Comparison of ENCODE assay signal across 10 mouse cellular contexts in the genomic region with DNA sequence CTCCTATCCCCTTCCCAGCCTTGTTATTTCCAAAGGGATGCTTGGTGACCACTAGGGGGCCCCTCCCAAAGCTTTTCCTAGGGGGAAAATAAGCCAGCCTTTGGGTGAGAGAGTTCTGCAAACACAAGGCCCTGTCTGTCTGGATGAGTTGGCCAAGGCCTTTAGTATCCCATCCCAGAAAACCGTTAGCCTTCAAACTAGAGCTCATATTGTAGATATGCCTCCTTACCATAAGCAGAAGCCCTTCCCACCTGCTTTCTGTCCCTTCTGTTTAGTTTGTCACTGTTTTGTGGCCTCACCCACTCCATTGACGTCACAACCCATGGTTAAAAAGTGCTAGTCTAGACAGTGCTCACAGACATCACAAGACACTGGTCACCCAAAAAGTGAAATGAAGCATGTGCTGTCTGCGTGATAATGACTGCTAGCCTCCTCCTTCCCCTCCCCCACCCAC. TPM values are rescaled to one million over a fixed set of nuclear protein-coding genes. Genes with fewer than 3 reads are reported as not detected.
DNase-seq lines count a peak whose midpoint lies in the region; ATAC-seq lines count a peak whose summit lies in the region.
"Had no signal": no experiment of that assay in that cellular context is flagged by ENCODE, and none has a peak within 500 bp of the region (broad histone marks: within the 10 kb centered on the region; RNA-seq: fewer than 3 reads in every experiment).

No protein-coding gene starts in this region.

- H3K4me2 ChIP-seq in forebrain, embryonic 16.5 days (ENCODE audit: low read length), result no peak overlapping the region
- no peak overlapping the region for H3K4me2 ChIP-seq in limb, embryonic 11.5 days (ENCODE audit: low read depth, severe bottlenecking)
- H3K4me2 ChIP-seq: lung, embryonic 15.5 days had no signal

- ATAC-seq in forebrain, embryonic 16.5 days, result no peak
- no peak for ATAC-seq in limb, embryonic 11.5 days (ENCODE audit: insufficient number of reproducible peaks, low FRiP score, low TSS enrichment, low read depth)

- H3K36me3 ChIP-seq in forebrain, embryonic 10.5 days (replicated peaks), result peaks cover 19% of the 10 kb centered on the region
- H3K36me3 ChIP-seq in forebrain, embryonic 16.5 days (ENCODE audit: control insufficient read depth, insufficient read depth), result no peaks in the 10 kb centered on the region
- no peaks in the 10 kb centered on the region for H3K36me3 ChIP-seq in limb, embryonic 11.5 days (ENCODE audit: control insufficient read depth, insufficient read depth, low read length)

- H3K4me1 ChIP-seq in forebrain, embryonic 10.5 days, result no peaks in the 10 kb centered on the region
- no peaks in the 10 kb centered on the region; the same call in 1 of the 2 replicates for H3K4me1 ChIP-seq in forebrain, embryonic 16.5 days (replicated peaks; ENCODE audit: control insufficient read depth, insufficient read depth, low read length)
- H3K4me1 ChIP-seq in limb, embryonic 11.5 days (ENCODE audit: control insufficient read depth, insufficient read depth, low read length), result no peaks in the 10 kb centered on the region

- no peaks in the 10 kb centered on the region for H3K9me3 ChIP-seq in forebrain, embryonic 10.5 days
- no peaks in the 10 kb centered on the region for H3K9me3 ChIP-seq in forebrain, embryonic 16.5 days (ENCODE audit: control insufficient read depth, low read length)
- no peaks in the 10 kb centered on the region for H3K9me3 ChIP-seq in limb, embryonic 11.5 days (ENCODE audit: control insufficient read depth, low read length)
- H3K9me3 ChIP-seq: lung, embryonic 15.5 days had no signal

- WGBS in forebrain, embryonic 10.5 days, result 76% methylated on average over 3 of the region's 3 CpGs
- WGBS in forebrain, embryonic 16.5 days, result 66% methylated on average over 3 of the region's 3 CpGs
- 79% methylated on average over 3 of the region's 3 CpGs for WGBS in limb, embryonic 11.5 days

- H3K27ac ChIP-seq in forebrain, embryonic 10.5 days, result no peak overlapping the region
- H3K27ac ChIP-seq in forebrain, embryonic 16.5 days (ENCODE audit: low read length), result no peak overlapping the region
- H3K27ac ChIP-seq in limb, embryonic 11.5 days (replicated peaks; ENCODE audit: low read depth, low read length), result no peak overlapping the region
- H3K27ac ChIP-seq: lung, embryonic 15.5 days had no signal

- no peaks in the 10 kb centered on the region for H3K27me3 ChIP-seq in forebrain, embryonic 10.5 days (ENCODE audit: poor library complexity, severe bottlenecking)
- no peaks in the 10 kb centered on the region for H3K27me3 ChIP-seq in forebrain, embryonic 16.5 days (replicated peaks; ENCODE audit: control insufficient read depth, insufficient read depth, low read length)
- H3K27me3 ChIP-seq in limb, embryonic 11.5 days (ENCODE audit: control insufficient read depth, insufficient read depth, low read length), result no peaks in the 10 kb centered on the region
- H3K27me3 ChIP-seq: lung, embryonic 15.5 days had no signal

- no peak overlapping the region for H3K4me3 ChIP-seq in forebrain, embryonic 10.5 days
- H3K4me3 ChIP-seq in forebrain, embryonic 16.5 days (replicated peaks; ENCODE audit: low read length), result no peak overlapping the region
- no peak overlapping the region for H3K4me3 ChIP-seq in limb, embryonic 11.5 days (ENCODE audit: low read depth, low read length)
- H3K4me3 ChIP-seq: erythroblast, embryonic 14.5 days; lung, embryonic 15.5 days had no signal

- no peak overlapping the region for H3K9ac ChIP-seq in forebrain, embryonic 16.5 days (replicated peaks; ENCODE audit: low read depth, low read length)
- H3K9ac ChIP-seq in limb, embryonic 11.5 days (ENCODE audit: low read length), result no peak overlapping the region
- H3K9ac ChIP-seq: lung, embryonic 15.5 days had no signal

- DNase-seq in forebrain, embryonic 10.5 days (ENCODE audit: extremely low spot score, low spot score), result peak; percentile 34
- DNase-seq in right cerebral cortex, adult 18-20 months, result peak; percentile 54
- DNase-seq in right cerebral cortex, postnatal 36 days (ENCODE audit: low spot score in 2 of 2), result no peak
- DNase-seq in heart, postnatal 4 days, result peak; percentile 67
- peak; percentile 61 for DNase-seq in limb, embryonic 11.5 days (ENCODE audit: low spot score)
- DNase-seq in right cerebral cortex, postnatal 14 days, result peak; percentile 46
- DNase-seq in urinary bladder, postnatal 4 days (ENCODE audit: low spot score in 2 of 2), result no peak

RNA-seq across cellular contexts. Expression of gene Cebpg, which starts 29.5 kb away (rescaled TPM):
- polyA plus RNA-seq in forebrain, embryonic 10.5 days (2016; fragmentation: Nextera tagmentation; extraction: Ambion mirVana), result 45.0 and 46.3 TPM in 2 replicates
- 48.4 and 54.8 TPM in 2 replicates for polyA plus RNA-seq in forebrain, embryonic 16.5 days (2015; fragmentation: Nextera tagmentation; extraction: Ambion mirVana)
- 10 to 100 TPM; 17.4 to 19.3 TPM for total RNA-seq in heart, postnatal 4 days (2021)
- polyA plus RNA-seq in limb, embryonic 11.5 days (2014; fragmentation: Nextera tagmentation; extraction: Ambion mirVana), result 38.1 and 39.6 TPM in 2 replicates

Comparison
In these comparisons a context has a peak if more than half of its experiments do, and no peak if none do; other contexts are left out.
1. DNase-seq: peak in forebrain, embryonic 10.5 days (single experiment), right cerebral cortex, adult 18-20 months (single experiment), heart, postnatal 4 days (single experiment), limb, embryonic 11.5 days (single experiment) and right cerebral cortex, postnatal 14 days (single experiment); none in right cerebral cortex, postnatal 36 days (0 of 2) and urinary bladder, postnatal 4 days (0 of 2).